Mouse (Mus musculus) CD4-positive helper T cell, adult 2 months (primary cell): ENCODE measurements at regions not wholly inside any gene's neighbourhood (a gene's known extent, or its start where the extent isn't known, plus 50 kb on each side); places are given as distances from the start of the nearest gene placed in this dataset.
"Not testable (repeated sequence)": the region's sequence is repeated elsewhere in the genome, so short reads cannot be mapped to it uniquely, and the experiment has no call there.

ENCODE experiments used
- DNase-seq: peaks from one replicate; pipeline ENCODE4 v3.0.0-alpha.2; 2012; ENCODE audit warnings: low read depth, missing footprints, low spot score

GRCm38 (mm10) chr6:64948839-64949238 is 93.5 kb upstream of the Smarcad1 start:
- DNase-seq: not testable (repeated sequence)

GRCm38 (mm10) chr6:64961608-64962486 is 80.5 kb upstream of the Smarcad1 start:
- DNase-seq: no peak

- no peak for DNase-seq
Observed at GRCm38 (mm10) chr6:64962612-64963011, 79.8 kb upstream of the Smarcad1 start.

- no peak for DNase-seq
Observed at GRCm38 (mm10) chr6:64964664-64965063, 77.7 kb upstream of the Smarcad1 start.

GRCm38 (mm10) chr6:64965203-64965602 is 77.2 kb upstream of the Smarcad1 start:
- no peak for DNase-seq

- no peak for DNase-seq
Observed at GRCm38 (mm10) chr6:64970158-64970557, 72.2 kb upstream of the Smarcad1 start.

- DNase-seq: peak; percentile 11
Observed at GRCm38 (mm10) chr6:64973968-64974367, 68.4 kb upstream of the Smarcad1 start.

- not testable (repeated sequence) for DNase-seq
Observed at GRCm38 (mm10) chr6:64974453-64974852, 67.9 kb upstream of the Smarcad1 start.

GRCm38 (mm10) chr6:64982132-64982531 is 60.3 kb upstream of the Smarcad1 start:
- no peak for DNase-seq
